Mouse (Mus musculus) neural tube, embryonic 11.5 days (tissue): ENCODE measurements at regions not wholly inside any gene's neighbourhood (a gene's known extent, or its start where the extent isn't known, plus 50 kb on each side); places are given as distances from the start of the nearest gene placed in this dataset.

ENCODE experiments used
- ATAC-seq: fragments of 200-750 bp; cut with Nextera tagmentation; 2 replicates; pipeline ENCODE4 v1.8.0; 2017; ENCODE audit warnings: moderate number of reproducible peaks, mild to moderate bottlenecking, moderate TSS enrichment, moderate library complexity; ENCODE audit not compliant: insufficient read depth, low FRiP score, low TSS enrichment
- DNase-seq: peaks from one replicate; pipeline ENCODE4 v3.0.0-alpha.2; 2015; ENCODE audit warnings: low spot score
- H3K27ac ChIP-seq: fragments of 300-500 bp; sonication (generic); 2 replicates; pipeline ENCODE4 v1.5.1; 2014; ENCODE audit warnings: low read depth, mild to moderate bottlenecking, low read length
- H3K27me3 ChIP-seq: fragments of 300-500 bp; sonication (generic); 2 replicates; pipeline ENCODE4 v1.6.1; 2014; ENCODE audit warnings: mild to moderate bottlenecking, low read length, mixed read lengths; ENCODE audit not compliant: control insufficient read depth, insufficient read depth
- H3K36me3 ChIP-seq: fragments of 300-500 bp; sonication (generic); 2 replicates; pipeline ENCODE4 v1.6.1; 2014; ENCODE audit warnings: mild to moderate bottlenecking, low read length, moderate library complexity, mixed read lengths; ENCODE audit not compliant: control insufficient read depth, insufficient read depth
- H3K4me1 ChIP-seq: fragments of 300-500 bp; sonication (generic); 2 replicates; pipeline ENCODE4 v1.6.1; 2014; ENCODE audit warnings: low read length, mixed read lengths; ENCODE audit not compliant: control insufficient read depth, insufficient read depth
- H3K4me2 ChIP-seq: fragments of 300-500 bp; sonication (generic); 2 replicates; pipeline ENCODE4 v1.6.1; 2014; ENCODE audit warnings: low read depth, mild to moderate bottlenecking, moderate library complexity
- H3K4me3 ChIP-seq: fragments of 300-500 bp; sonication (generic); 2 replicates; pipeline ENCODE4 v1.5.1; 2014; ENCODE audit warnings: low read depth, low read length
- H3K9ac ChIP-seq: fragments of 300-500 bp; sonication (generic); 2 replicates; pipeline ENCODE4 v1.6.1; 2014; ENCODE audit warnings: mild to moderate bottlenecking, low read length
- H3K9me3 ChIP-seq: fragments of 300-500 bp; sonication (generic); 2 replicates; pipeline ENCODE4 v1.6.1; 2016; ENCODE audit warnings: low read length; ENCODE audit not compliant: control insufficient read depth
- WGBS: fragments of 180-500 bp; shearing (Covaris S2); extraction: QIAGEN DNeasy Blood & Tissue Kit; methylation state at CpG from one replicate; pipeline ENCODE4 v1.1.7; 2014; 5-methylcytosine and 5-hydroxymethylcytosine counted together

DNA sequence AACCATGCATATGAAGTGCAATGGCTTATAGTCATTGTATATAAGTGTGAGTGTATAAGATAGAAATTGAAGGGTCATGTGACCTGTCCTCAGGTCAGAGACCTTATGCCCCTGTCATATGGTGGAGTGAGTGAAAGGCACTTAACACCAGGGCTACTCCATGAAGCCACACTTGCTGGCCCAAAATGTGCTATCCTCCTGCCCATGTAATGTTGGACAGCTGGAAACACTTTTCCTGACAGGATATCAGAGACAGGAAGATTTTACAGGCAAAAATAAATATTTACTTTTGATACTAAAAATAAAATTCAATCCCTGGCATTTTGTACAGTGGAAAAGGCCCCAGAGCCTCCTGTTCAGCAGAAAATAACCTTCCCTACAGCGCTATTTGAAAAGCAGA, 94.1 kb upstream of the Pja2 start:
- Histone ChIP-seq H3K27ac (no peak overlapping the region), H3K36me3 (no peaks in the 10 kb centered on the region), H3K4me2 (no peak overlapping the region), H3K9me3 (no peaks in the 10 kb centered on the region), H3K4me1 (no peaks in the 10 kb centered on the region), H3K27me3 (no peaks in the 10 kb centered on the region), H3K4me3 (no peak overlapping the region), H3K9ac (no peak overlapping the region)
- DNase-seq (no peak), ATAC-seq (no peak)
- WGBS, result 91% methylated on average over 1 of the region's 1 CpGs

DNA sequence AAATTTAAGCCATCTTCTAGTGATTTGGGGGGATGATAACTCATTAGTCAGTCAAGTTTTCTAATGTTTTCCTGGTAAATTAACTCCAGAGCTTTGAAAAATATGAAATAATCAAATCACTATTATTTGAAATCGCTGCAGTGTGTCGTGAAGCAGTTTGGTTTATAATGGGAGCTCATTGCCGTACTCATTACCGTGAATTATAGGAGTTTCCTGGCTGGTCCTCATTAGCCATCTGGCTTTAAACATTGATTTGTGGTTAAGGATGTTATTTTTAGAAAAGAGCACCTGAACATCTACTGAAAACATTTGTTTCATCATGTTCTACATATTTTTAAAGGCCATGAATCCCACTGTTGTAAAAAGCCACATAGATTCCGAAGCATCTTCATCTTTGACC, 94.8 kb upstream of the Pja2 start:
- no peak overlapping the region for H3K4me2 ChIP-seq
- no peaks in the 10 kb centered on the region for H3K27me3 ChIP-seq
- no peaks in the 10 kb centered on the region for H3K36me3 ChIP-seq
- no peak for DNase-seq
- no peak overlapping the region for H3K27ac ChIP-seq
- H3K4me1 ChIP-seq, result no peaks in the 10 kb centered on the region
- WGBS, result 65% methylated on average over 5 of the region's 5 CpGs
- H3K4me3 ChIP-seq, result no peak overlapping the region
- H3K9me3 ChIP-seq, result no peaks in the 10 kb centered on the region
- H3K9ac ChIP-seq, result no peak overlapping the region
- no peak for ATAC-seq

- DNase-seq (no peak), ATAC-seq (no peak)
- H3K9ac ChIP-seq, result no peak overlapping the region
- H3K9me3 ChIP-seq, result no peaks in the 10 kb centered on the region
- no peak overlapping the region for H3K4me3 ChIP-seq
- H3K27me3 ChIP-seq, result no peaks in the 10 kb centered on the region
- no peaks in the 10 kb centered on the region for H3K36me3 ChIP-seq
- no peaks in the 10 kb centered on the region for H3K4me1 ChIP-seq
- H3K27ac ChIP-seq, result no peak overlapping the region
- 95% methylated on average over 1 of the region's 1 CpGs for WGBS
- no peak overlapping the region for H3K4me2 ChIP-seq
Measured at GRCm38 (mm10) chr17:64439571-64439970, 107.9 kb upstream of the Pja2 start.

- Histone ChIP-seq H3K27me3 (no peaks in the 10 kb centered on the region), H3K9ac (no peak overlapping the region), H3K4me3 (no peak overlapping the region), H3K4me1 (no peaks in the 10 kb centered on the region), H3K9me3 (no peaks in the 10 kb centered on the region), H3K36me3 (no peaks in the 10 kb centered on the region), H3K27ac (no peak overlapping the region), H3K4me2 (no peak overlapping the region)
- ATAC-seq (no peak), DNase-seq (no peak)
- WGBS, result 58% methylated on average over 2 of the region's 2 CpGs
Measured at GRCm38 (mm10) chr17:64454736-64455135, 123.0 kb upstream of the Pja2 start.

DNA sequence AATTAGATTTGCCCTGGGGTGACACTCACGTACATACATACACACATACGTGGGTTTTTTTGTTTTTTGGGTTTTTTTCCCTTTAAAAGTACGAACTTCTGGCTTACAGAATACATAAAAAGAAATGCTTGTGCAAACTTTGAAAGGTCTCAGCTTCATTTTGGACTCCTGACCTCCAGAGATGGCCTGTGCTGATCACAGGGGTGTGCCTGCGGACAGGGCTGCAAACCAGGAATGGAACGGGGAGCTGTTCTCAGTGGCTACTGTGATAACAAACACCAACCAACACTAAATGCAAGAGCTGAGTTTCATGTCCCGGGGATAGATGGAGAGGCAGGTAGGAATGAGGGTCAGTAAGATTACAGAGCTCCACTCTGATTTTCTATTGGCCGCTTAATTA, 134.3 kb upstream of the Man2a1 start:
- no peak overlapping the region for H3K9ac ChIP-seq
- no peaks in the 10 kb centered on the region for H3K27me3 ChIP-seq
- no peak for ATAC-seq
- H3K36me3 ChIP-seq, result no peaks in the 10 kb centered on the region
- H3K4me1 ChIP-seq, result peaks cover 3% of the 10 kb centered on the region; the same call in 1 of the 2 replicates
- H3K4me3 ChIP-seq, result no peak overlapping the region
- 86% methylated on average over 7 of the region's 7 CpGs for WGBS
- no peak for DNase-seq
- no peak overlapping the region for H3K4me2 ChIP-seq
- no peaks in the 10 kb centered on the region for H3K9me3 ChIP-seq
- H3K27ac ChIP-seq, result no peak overlapping the region

- ATAC-seq (no peak), DNase-seq (no peak)
- H3K36me3 ChIP-seq, result no peaks in the 10 kb centered on the region
- WGBS, result 78% methylated on average over 9 of the region's 9 CpGs
- H3K4me2 ChIP-seq, result no peak overlapping the region
- no peak overlapping the region for H3K9ac ChIP-seq
- no peaks in the 10 kb centered on the region for H3K9me3 ChIP-seq
- H3K27ac ChIP-seq, result no peak overlapping the region
- peaks cover 3% of the 10 kb centered on the region; the same call in 1 of the 2 replicates for H3K4me1 ChIP-seq
- no peak overlapping the region for H3K4me3 ChIP-seq
- no peaks in the 10 kb centered on the region for H3K27me3 ChIP-seq
Measured at GRCm38 (mm10) chr17:64466746-64467145, 133.8 kb upstream of the Man2a1 start.

GRCm38 (mm10) chr17:64467297-64467696, 133.2 kb upstream of the Man2a1 start:
- ATAC-seq (no peak), DNase-seq (no peak)
- H3K4me3 ChIP-seq, result no peak overlapping the region
- peaks cover 3% of the 10 kb centered on the region; the same call in 1 of the 2 replicates for H3K4me1 ChIP-seq
- no peak overlapping the region for H3K27ac ChIP-seq
- no peak overlapping the region for H3K9ac ChIP-seq
- no peaks in the 10 kb centered on the region for H3K27me3 ChIP-seq
- WGBS, result 72% methylated on average over 10 of the region's 12 CpGs
- H3K36me3 ChIP-seq, result no peaks in the 10 kb centered on the region
- no peak overlapping the region for H3K4me2 ChIP-seq
- no peaks in the 10 kb centered on the region for H3K9me3 ChIP-seq

DNA sequence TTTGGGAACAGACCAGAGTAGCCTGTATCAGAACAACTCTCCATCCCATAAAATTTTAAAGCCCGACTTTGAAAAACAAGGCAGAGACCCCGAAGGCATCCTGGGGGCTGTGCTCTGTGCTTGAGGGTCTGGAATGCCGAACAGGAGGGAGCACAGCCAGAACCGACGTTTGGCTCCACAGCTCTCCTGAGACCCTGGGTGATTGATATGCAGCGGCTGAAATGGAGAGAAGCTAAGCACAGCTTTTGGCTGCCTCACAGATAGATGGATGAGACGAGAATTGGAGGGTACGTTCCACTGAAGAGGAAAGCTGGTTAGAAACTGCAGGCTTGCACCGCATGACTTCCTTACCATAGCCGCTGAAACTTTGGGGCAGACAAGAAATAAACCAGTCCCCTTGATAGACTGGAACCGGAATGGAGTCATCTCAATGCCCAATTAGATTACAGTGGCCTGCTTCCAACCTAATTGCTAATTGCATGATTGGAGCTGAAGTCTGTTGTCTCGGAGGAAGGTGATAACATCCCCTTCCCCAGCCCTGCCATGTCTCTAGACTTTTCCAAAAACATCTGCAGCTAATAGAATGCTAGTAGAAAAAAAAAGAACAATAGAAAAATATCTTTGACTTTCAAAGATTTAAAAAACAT, 130.7 kb upstream of the Man2a1 start:
- Histone ChIP-seq H3K27me3 (no peaks in the 10 kb centered on the region), H3K9me3 (no peaks in the 10 kb centered on the region), H3K27ac (no peak overlapping the region), H3K4me2 (no peak overlapping the region), H3K9ac (no peak overlapping the region), H3K4me1 (peaks cover 3% of the 10 kb centered on the region; the same call in 1 of the 2 replicates), H3K36me3 (no peaks in the 10 kb centered on the region), H3K4me3 (no peak overlapping the region)
- WGBS, result 24% methylated on average over 12 of the region's 12 CpGs
- no peak for ATAC-seq
- DNase-seq, result peak; percentile 31

DNA sequence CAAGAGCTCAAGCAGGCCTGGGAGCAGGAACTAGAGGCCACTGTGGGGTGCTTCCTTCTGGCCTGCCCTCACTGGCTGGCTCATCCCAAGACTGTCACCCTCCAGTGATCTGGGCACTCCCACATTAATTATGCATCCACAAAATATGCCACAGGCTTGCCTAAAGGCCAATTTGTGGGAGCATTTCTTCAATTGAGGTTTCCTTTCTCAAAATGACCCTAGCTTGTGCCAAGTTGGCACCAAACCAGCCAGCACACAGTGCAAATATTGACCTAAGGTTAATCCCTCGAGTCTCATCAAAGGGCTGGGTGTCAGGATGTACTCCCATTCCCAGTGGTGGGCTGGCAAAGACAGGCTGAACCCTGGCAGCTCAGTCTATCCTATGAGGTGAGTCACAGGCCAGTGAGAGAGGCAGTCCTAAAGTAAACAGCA, 119.9 kb upstream of the Man2a1 start:
- ATAC-seq, result no peak

More for the DNA sequence above, 119.9 kb upstream of the Man2a1 start:
- Histone ChIP-seq H3K4me2 (no peak overlapping the region), H3K36me3 (no peaks in the 10 kb centered on the region), H3K9me3 (no peaks in the 10 kb centered on the region), H3K9ac (no peak overlapping the region), H3K4me1 (no peaks in the 10 kb centered on the region), H3K27me3 (no peaks in the 10 kb centered on the region), H3K27ac (no peak overlapping the region), H3K4me3 (no peak overlapping the region)
- no peak for DNase-seq
- 40% methylated on average over 1 of the region's 1 CpGs for WGBS
